Mouse (Mus musculus): ENCODE data around the gene Naa25. TPM values are rescaled to one million over a fixed set of nuclear protein-coding genes. Genes with fewer than 3 reads are reported as not detected.

The Naa25 gene
- total RNA-seq (2021): 10 to 100 TPM; 39.4 to 39.8 TPM
- long read RNA-seq, full-length matches to known transcripts: 35 of 53 reads
- long read RNA-seq, partial matches to known transcripts: 8 of 53 reads
- long read RNA-seq, other reads (novel, unspliced or antisense): 10 of 53 reads

- DNase-seq (ENCODE audit: low spot score in 2 of 2): peak; percentile 90 to 93
Measured at GRCm38 (mm10) chr5:121397187-121398145, at the start of gene Naa25. Gene Naa25 (plus strand): TSS chr5:121397936.

- DNase-seq (ENCODE audit: low spot score in 2 of 2): no peak
Measured at GRCm38 (mm10) chr5:121359229-121359628, 38.5 kb upstream of the Naa25 start.

DNA sequence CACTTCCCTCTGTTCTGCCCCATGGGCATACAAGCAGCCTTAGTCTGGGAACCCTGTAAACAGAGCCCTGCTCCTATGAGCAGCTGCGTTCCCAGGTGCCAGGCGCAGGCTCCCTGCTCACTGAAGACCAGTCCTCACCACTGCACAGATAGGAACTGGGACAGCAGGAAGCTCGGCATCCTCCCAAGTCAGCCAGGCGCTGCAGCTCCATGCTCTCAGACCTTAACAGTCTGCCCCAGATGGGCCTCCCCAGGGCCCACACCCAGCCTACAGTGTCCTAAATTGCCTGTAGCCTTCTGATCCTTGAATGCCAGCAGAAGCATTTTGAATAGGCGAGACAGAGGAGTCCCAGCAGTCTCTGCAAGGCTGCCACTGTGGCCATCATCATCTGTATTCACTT is 36.0 kb upstream of the Naa25 start:
- no peak for DNase-seq (ENCODE audit: low spot score in 2 of 2)

DNA sequence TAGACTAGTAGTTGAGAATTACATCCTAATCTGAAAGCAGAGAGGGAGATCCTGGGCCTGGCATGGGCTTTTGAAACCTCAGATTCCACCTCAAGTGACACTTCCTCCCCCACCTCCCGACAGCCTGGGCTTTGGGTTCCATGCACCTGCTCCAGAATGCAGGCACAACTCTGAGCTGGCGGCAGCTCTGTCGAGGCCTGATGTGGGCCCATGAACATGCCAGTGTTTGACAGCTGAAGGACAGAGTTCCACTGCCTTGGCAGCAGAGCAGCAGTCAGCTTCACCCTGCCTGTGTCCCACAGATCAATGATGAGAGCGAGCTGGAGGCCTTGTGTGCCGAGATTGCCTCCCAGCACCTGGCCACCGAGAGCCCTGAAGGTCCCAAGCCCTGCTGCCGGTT is 34.3 kb upstream of the Naa25 start:
- DNase-seq (ENCODE audit: low spot score in 2 of 2): no peak

- no peak for DNase-seq (ENCODE audit: low spot score in 2 of 2)
Measured at GRCm38 (mm10) chr5:121366449-121367225, 31.1 kb upstream of the Naa25 start.

GRCm38 (mm10) chr5:121367255-121367654 is 30.5 kb upstream of the Naa25 start:
- DNase-seq (ENCODE audit: low spot score in 2 of 2): no peak

DNA sequence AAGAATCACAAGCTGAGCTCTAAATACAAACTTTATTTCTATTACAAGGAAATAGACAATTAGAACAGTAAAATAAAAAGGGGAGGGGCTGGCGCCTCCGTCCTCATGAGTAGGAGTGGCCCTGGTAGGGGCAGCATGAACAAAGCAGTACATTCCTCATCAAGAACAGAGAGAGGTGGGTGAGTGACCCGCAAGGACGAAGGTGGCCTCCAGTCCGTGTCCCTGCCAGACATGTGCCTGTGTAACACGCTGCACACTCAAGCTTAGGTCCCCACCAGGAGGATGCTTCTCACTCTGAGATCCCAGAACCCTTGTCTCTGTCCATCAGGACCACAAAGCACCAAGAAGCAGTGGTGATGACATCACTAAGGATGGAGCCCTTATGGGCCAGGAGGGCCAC is 26.0 kb upstream of the Naa25 start:
- DNase-seq (ENCODE audit: low spot score in 2 of 2): no peak

DNA sequence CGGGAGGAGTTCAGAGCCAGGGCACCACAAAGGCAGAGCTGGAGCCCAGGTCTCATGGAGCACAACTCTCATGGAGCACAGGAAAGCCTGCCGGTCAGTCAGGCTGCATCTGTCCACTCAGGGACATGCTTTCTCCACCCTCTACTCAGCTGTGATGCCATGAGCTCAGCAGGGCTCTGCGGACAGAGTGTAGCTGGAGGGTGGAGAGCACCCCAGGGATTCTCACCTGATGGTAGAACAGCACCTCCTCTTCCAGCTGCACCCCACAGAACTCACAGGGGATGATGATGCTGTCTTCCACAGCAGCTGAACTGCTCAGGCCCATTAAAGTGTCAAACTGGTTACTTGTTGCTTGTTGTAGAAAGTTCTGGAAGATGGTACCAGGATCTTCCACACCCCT is 22.9 kb upstream of the Naa25 start:
- no peak for DNase-seq (ENCODE audit: low spot score in 2 of 2)

DNA sequence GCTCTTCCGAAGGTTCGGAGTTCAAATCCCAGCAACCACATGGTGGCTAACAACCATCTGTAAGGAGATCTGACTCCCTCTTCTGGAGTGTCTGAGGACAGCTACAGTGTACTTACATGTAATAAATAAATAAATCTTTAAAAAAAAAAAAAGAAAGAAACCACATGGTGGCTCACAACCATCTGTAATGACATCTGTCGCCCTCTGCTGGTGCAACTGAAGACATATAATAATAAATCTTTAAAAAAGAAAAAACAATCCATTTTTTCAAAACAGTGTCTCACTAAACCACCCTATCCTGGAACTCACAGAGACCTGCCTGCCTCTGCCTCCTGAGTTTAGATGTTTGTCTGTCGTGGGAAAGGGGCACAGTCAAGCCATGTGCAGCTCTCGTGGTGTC is 20.8 kb upstream of the Naa25 start:
- DNase-seq (ENCODE audit: low spot score in 2 of 2): peak in 1 of 2 experiments; percentile 46

- DNase-seq (ENCODE audit: low spot score in 2 of 2): no peak
Measured at GRCm38 (mm10) chr5:121378678-121379256, 19.0 kb upstream of the Naa25 start.

DNA sequence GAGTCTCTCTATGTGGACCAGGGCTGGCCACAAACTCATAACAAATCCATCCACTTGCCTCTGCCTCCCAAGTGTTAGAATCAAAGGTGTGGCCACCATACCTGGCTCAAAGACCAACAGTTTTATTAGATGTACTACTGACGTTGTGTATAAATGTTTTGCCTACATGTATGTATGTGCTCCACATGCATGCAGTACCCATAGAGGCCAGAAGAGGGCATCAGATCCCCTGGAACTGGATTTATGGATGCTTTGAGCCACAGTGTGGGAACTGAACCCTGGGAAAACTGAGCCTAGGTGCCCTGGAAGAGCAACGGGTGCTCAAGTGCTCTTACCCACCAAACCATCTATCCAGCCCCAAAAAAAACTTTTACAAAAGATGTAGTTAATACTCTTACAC is 17.0 kb upstream of the Naa25 start:
- DNase-seq (ENCODE audit: low spot score in 2 of 2): no peak

GRCm38 (mm10) chr5:121383857-121384756 is 13.6 kb upstream of the Naa25 start:
- no peak for DNase-seq (ENCODE audit: low spot score in 2 of 2)

DNA sequence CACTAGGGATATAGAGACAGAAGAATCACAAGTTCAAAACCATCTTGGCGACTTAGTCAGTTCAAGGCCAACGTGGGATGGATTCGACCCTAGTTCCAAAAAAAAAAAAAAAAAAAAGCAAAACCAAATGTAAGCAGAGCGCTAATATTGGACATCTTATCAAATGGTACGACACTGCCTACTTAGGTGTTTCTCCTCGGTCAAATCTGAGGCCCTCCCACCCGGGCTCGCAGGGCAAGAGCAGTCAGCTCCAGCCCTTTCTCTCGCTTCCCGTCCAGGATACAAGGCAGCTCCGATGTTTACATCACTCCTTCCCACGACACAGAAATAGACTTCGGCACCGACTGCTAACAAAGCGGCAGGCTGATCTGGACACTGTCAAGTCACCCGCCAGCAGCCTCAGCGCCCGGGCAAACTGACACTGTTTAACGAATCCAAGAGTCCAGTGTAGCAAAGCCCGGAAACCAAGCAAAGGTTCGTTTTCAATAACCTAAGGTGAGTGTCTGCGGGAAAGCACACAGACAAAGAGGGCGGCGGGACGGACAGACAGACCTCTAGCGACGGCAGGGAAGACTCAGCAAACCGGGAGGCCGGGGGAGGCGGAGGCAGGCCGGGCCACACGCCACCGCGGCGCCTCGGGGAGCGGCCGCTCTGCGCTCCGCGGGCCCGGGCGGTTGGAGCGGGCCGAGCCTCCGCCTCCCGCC is 12.8 kb upstream of the Naa25 start:
- DNase-seq (ENCODE audit: low spot score in 2 of 2): peak in 1 of 2 experiments; percentile 58

GRCm38 (mm10) chr5:121385461-121386119 is 12.1 kb upstream of the Naa25 start, which contains the start of gene Trafd1:
Gene Trafd1 (minus strand): TSS chr5:121385632.
- peak; percentile 93 to 94 for DNase-seq (ENCODE audit: low spot score in 2 of 2)

DNA sequence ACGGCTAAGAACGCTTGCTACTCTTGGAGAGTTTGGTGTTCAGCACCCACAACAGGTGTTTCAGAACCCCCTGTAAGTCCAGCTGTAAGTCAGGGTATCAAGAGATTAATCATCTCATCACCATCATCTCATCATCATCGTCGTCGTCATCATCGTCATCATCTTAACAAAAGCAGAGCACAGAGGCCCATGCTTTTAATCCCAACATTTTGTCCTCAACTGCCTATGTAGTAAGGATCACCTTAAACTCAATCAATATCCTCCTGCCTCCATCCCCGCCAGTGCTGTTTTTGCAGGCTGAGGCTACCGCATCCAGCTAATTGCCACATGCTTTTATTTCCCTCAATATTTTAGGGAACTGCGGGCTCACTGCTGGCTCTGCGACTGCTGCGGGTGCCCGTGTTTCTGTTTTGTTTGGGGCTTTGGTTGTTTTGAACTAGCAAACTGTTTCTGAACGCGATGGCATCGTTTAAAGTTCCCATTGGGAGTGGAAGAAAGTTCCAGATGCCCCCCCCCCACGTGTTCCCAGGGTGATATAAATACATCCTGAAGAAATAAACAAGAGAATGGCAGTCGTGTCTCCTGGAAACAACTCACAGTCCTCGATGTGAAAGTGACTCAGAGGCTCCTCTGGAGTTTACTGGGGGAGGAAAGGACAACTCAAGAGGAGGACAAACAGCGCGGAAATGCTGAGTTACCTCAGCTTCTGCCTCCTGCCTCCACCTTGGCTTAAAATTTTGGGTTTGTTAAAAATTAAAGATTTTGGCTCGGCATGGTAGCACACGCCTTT is 11.4 kb upstream of the Naa25 start:
- DNase-seq (ENCODE audit: low spot score in 2 of 2): peak in 1 of 2 experiments; percentile 37

DNA sequence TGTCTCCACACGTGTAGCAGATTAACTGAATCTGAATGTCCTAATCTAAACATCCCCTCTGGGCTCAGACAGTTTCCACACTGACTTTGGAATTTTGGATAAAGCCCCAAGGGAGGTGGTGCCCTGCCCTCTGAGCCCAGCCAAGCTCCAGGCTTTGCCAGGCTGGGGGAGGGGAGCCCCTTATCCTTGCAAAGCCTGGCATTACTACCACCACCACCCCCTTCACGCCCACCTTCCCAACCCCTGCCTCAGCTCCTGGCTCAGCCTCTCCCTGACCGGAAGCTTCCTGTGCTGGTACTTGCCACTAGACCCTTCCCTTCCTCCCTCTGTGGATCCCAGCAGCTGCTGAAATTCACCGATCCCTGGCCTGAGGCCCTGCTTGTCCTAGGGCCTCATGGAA is 10.6 kb upstream of the Naa25 start:
- DNase-seq (ENCODE audit: low spot score in 2 of 2): no peak

- peak in 1 of 2 experiments; percentile 61 for DNase-seq (ENCODE audit: low spot score in 2 of 2)
Measured at GRCm38 (mm10) chr5:121389106-121389505, 8.6 kb upstream of the Naa25 start.

GRCm38 (mm10) chr5:121389691-121390090 is 8.0 kb upstream of the Naa25 start:
- no peak for DNase-seq (ENCODE audit: low spot score in 2 of 2)
